Mouse (Mus musculus) embryonic facial prominence, embryonic 10.5 days (tissue): ENCODE measurements around the gene Nkx6-1. TPM values are rescaled to one million over a fixed set of nuclear protein-coding genes. Genes with fewer than 3 reads are reported as not detected.

Experiments used
- DNase-seq: peaks from one replicate; pipeline ENCODE4 v3.0.0-alpha.2; 2017; ENCODE audit warnings: low spot score
- H3K27ac ChIP-seq: fragments of 300-500 bp; sonication (generic); replicated peaks from 2 replicates; pipeline ENCODE4 v1.5.1; 2016; ENCODE audit warnings: mild to moderate bottlenecking
- H3K27me3 ChIP-seq: fragments of 300-500 bp; sonication (generic); replicated peaks from 2 replicates; pipeline ENCODE4 v1.6.1; 2016; ENCODE audit warnings: low read depth, mild to moderate bottlenecking; ENCODE audit not compliant: poor library complexity, severe bottlenecking
- H3K36me3 ChIP-seq: fragments of 300-500 bp; sonication (generic); replicated peaks from 2 replicates; pipeline ENCODE4 v1.6.1; 2016; ENCODE audit warnings: mild to moderate bottlenecking, moderate library complexity
- H3K4me1 ChIP-seq: fragments of 300-500 bp; sonication (generic); 2 replicates; pipeline ENCODE4 v1.6.1; 2016
- H3K4me3 ChIP-seq: fragments of 300-500 bp; sonication (generic); 2 replicates; pipeline ENCODE4 v1.5.1; 2016; ENCODE audit warnings: mild to moderate bottlenecking, moderate library complexity
- H3K9me3 ChIP-seq: fragments of 300-500 bp; sonication (generic); 2 replicates; pipeline ENCODE4 v1.6.1; 2016; ENCODE audit warnings: mild to moderate bottlenecking
- WGBS: fragments of 180-500 bp; shearing (Covaris S2); methylation state at CpG from one replicate; pipeline ENCODE4 v1.1.7; 2016; 5-methylcytosine and 5-hydroxymethylcytosine counted together
- polyA plus RNA-seq: library from polyadenylated mRNA; unstranded; fragments of >200 nt; fragmentation: Nextera tagmentation; extraction: Ambion mirVana; gene quantifications from 2 replicates; pipeline ENCODE4 v1.2.1, GENCODE M21; 2016

The Nkx6-1 gene
- polyA plus RNA-seq, 1 experiment from 2014 or later = 0.87 TPM

DNA sequence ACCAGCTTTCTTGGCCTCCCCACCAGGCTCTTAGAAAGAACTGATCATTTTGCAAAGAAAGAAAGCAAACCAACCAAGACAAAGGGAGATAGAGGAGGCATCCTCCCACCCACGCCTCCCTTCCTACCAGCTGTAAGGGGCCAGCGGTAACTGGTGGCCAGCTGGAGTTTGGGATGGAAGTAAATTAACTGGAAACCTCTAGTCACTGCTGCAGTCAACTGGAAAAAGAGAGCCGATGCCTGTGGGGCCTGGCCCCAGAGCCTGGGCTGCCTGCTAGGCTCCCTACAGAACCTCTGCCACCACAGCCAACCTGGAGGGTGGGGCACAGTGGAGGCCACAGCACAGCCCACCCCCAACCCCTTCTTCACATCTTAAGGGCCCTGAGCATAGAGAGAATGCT is 8.7 kb downstream of the Nkx6-1 start:
- H3K4me1 ChIP-seq = peaks cover 13% of the 10 kb centered on the region; the same call in 1 of the 2 replicates
- H3K27ac ChIP-seq = no peak overlapping the region
- H3K36me3 ChIP-seq = no peaks in the 10 kb centered on the region
- WGBS = 4% methylated on average over 3 of the region's 3 CpGs
- no peak overlapping the region for H3K4me3 ChIP-seq
- H3K27me3 ChIP-seq = peaks cover 97% of the 10 kb centered on the region
- no peaks in the 10 kb centered on the region for H3K9me3 ChIP-seq
- no peak for DNase-seq

GRCm38 (mm10) chr5:101655418-101655817 is 9.4 kb downstream of the Nkx6-1 start:
- Histone ChIP-seq H3K4me1 (peaks cover 13% of the 10 kb centered on the region; the same call in 1 of the 2 replicates), H3K36me3 (no peaks in the 10 kb centered on the region), H3K4me3 (no peak overlapping the region), H3K9me3 (no peaks in the 10 kb centered on the region), H3K27ac (no peak overlapping the region), H3K27me3 (peaks cover 97% of the 10 kb centered on the region)
- 28% methylated on average over 7 of the region's 7 CpGs for WGBS
- no peak for DNase-seq

- 3% methylated on average over 53 of the region's 53 CpGs for WGBS
- peak overlapping the region; percentile 30 for H3K4me3 ChIP-seq
These were observed 16.8 kb downstream of the Nkx6-1 start for GRCm38 (mm10) chr5:101647726-101648686.

GRCm38 (mm10) chr5:101646961-101647575 is 17.7 kb downstream of the Nkx6-1 start:
- peaks cover 13% of the 10 kb centered on the region for H3K4me1 ChIP-seq
- whole genome bisulfite sequencing = 24% methylated on average over 20 of the region's 20 CpGs
- H3K27ac ChIP-seq = no peak overlapping the region
- no peaks in the 10 kb centered on the region for H3K36me3 ChIP-seq
- H3K27me3 ChIP-seq = peaks cover 93% of the 10 kb centered on the region
- no peaks in the 10 kb centered on the region for H3K9me3 ChIP-seq
- H3K4me3 ChIP-seq = no peak overlapping the region
- DNase-seq = no peak

More at GRCm38 (mm10) chr5:101647726-101648686, 16.8 kb downstream of the Nkx6-1 start:
- H3K36me3 ChIP-seq = no peaks in the 10 kb centered on the region
- H3K4me1 ChIP-seq = peaks cover 13% of the 10 kb centered on the region
- peak; percentile 66 for DNase-seq
- peaks cover 92% of the 10 kb centered on the region for H3K27me3 ChIP-seq
- no peak overlapping the region for H3K27ac ChIP-seq
- no peaks in the 10 kb centered on the region for H3K9me3 ChIP-seq

DNA sequence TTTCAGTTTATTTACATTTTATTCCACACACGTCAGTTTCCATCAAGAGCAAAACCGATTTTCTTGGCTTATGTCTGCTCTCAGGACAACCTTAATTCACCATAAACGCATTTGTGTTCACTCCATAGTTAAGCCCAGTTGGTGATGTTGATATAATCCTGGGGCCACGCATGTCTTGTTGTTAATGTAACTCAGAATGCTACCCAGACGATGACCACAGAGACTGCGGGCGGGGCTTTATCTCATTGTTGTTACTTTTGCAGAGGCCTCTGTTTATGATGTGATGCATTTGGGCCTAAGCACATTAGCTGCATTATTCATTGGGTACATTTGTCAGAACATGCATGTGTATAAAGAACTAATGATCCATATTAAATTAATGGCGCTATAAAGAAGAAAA is 19.7 kb downstream of the Nkx6-1 start:
- no peaks in the 10 kb centered on the region for H3K9me3 ChIP-seq
- H3K4me1 ChIP-seq = peaks cover 13% of the 10 kb centered on the region
- H3K4me3 ChIP-seq = no peak overlapping the region
- H3K36me3 ChIP-seq = no peaks in the 10 kb centered on the region
- H3K27me3 ChIP-seq = peaks cover 87% of the 10 kb centered on the region
- 79% methylated on average over 8 of the region's 8 CpGs for WGBS
- no peak overlapping the region for H3K27ac ChIP-seq
- DNase-seq = no peak

- Histone ChIP-seq H3K4me1 (no peaks in the 10 kb centered on the region), H3K27me3 (peaks cover 27% of the 10 kb centered on the region), H3K36me3 (no peaks in the 10 kb centered on the region), H3K4me3 (no peak overlapping the region), H3K9me3 (no peaks in the 10 kb centered on the region), H3K27ac (no peak overlapping the region)
- 89% methylated on average over 4 of the region's 4 CpGs for WGBS
- no peak for DNase-seq
These were observed 26.7 kb downstream of the Nkx6-1 start for GRCm38 (mm10) chr5:101638101-101638500.

Other genes with a start within 250 kb of the Nkx6-1 start
- gene Cds1, start 100.1 kb upstream of the Nkx6-1 start, polyA plus RNA-seq = 0.74 and 0.78 TPM in 2 replicates